Mouse (Mus musculus) forebrain, embryonic 11.5 days (tissue): Measurements from ENCODE around the gene Atl3. TPM values are rescaled to one million over a fixed set of nuclear protein-coding genes. Genes with fewer than 3 reads are reported as not detected.

Experiments
- ATAC-seq: fragments of 200-750 bp; cut with Nextera tagmentation; replicated peaks from 2 replicates; pipeline ENCODE4 v1.8.0; 2017; ENCODE audit warnings: moderate TSS enrichment; ENCODE audit not compliant: low FRiP score
- DNase-seq: peaks from one replicate; pipeline ENCODE4 v3.0.0-alpha.2; 2017; ENCODE audit warnings: low spot score
- H3K27ac ChIP-seq: fragments of 300-500 bp; sonication (generic); 2 replicates; pipeline ENCODE4 v1.5.1; 2014; ENCODE audit warnings: low read depth, low read length
- H3K27me3 ChIP-seq: fragments of 300-500 bp; sonication (generic); 2 replicates; pipeline ENCODE4 v1.6.1; 2014; ENCODE audit warnings: mild to moderate bottlenecking, low read length, mixed read lengths; ENCODE audit not compliant: control insufficient read depth, insufficient read depth
- H3K36me3 ChIP-seq: fragments of 300-500 bp; sonication (generic); 2 replicates; pipeline ENCODE4 v1.6.1; 2014; ENCODE audit warnings: mild to moderate bottlenecking, low read length, moderate library complexity, mixed read lengths; ENCODE audit not compliant: control insufficient read depth, insufficient read depth
- H3K4me1 ChIP-seq: fragments of 300-500 bp; sonication (generic); replicated peaks from 2 replicates; pipeline ENCODE4 v1.6.1; 2014; ENCODE audit warnings: low read length, mixed read lengths; ENCODE audit not compliant: control insufficient read depth, insufficient read depth
- H3K4me2 ChIP-seq: fragments of 300-500 bp; sonication (generic); 2 replicates; pipeline ENCODE4 v1.6.1; 2014; ENCODE audit warnings: low read depth, mild to moderate bottlenecking, low read length, moderate library complexity, mixed read lengths; ENCODE audit not compliant: severe bottlenecking
- H3K4me3 ChIP-seq: fragments of 300-500 bp; sonication (generic); 2 replicates; pipeline ENCODE4 v1.5.1; 2014; ENCODE audit warnings: low read depth, low read length
- H3K9ac ChIP-seq: fragments of 300-500 bp; sonication (generic); 2 replicates; pipeline ENCODE4 v1.6.1; 2014; ENCODE audit warnings: low read length
- H3K9me3 ChIP-seq: fragments of 300-500 bp; sonication (generic); 2 replicates; pipeline ENCODE4 v1.6.1; 2016; ENCODE audit warnings: low read length, mixed read lengths; ENCODE audit not compliant: control insufficient read depth
- WGBS: fragments of 180-500 bp; shearing (Covaris S2); extraction: QIAGEN DNeasy Blood & Tissue Kit; methylation state at CpG from one replicate; pipeline ENCODE4 v1.1.7; 2014; 5-methylcytosine and 5-hydroxymethylcytosine counted together
- polyA plus RNA-seq: library from polyadenylated mRNA; unstranded; fragments of >200 nt; fragmentation: Nextera tagmentation; extraction: Ambion mirVana; gene quantifications from 2 replicates; pipeline ENCODE4 v1.2.1, GENCODE M21; 2014

Atl3 gene
- polyA plus RNA-seq, 1 experiment from 2014 or later = 10.3 TPM

DNA sequence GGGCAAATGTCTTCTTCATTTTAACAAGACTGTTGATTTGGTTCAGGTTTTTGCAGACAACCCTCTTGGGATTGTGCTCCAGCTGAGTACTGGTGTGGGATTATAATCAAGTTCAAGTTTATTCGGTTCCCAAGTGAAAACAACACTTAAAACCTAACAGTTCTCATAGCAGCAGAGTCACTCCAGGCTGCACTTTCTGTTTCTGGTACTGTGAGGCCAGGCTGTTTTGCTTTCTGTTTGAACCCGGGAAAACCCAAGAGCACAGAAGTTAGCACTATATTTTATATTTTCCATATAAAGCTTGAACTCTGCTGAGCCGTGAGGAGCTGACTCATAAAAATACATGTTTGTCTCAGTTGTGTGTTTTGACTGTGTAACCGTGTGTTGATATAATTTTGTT, 64.8 kb downstream of the Atl3 start:
- no peak overlapping the region for H3K9ac ChIP-seq
- ATAC-seq (no peak), DNase-seq (no peak)
- no peak overlapping the region for H3K27ac ChIP-seq
- peaks cover 2% of the 10 kb centered on the region; the same call in 1 of the 2 replicates for H3K4me1 ChIP-seq
- WGBS = 84% methylated on average over 4 of the region's 4 CpGs
- no peaks in the 10 kb centered on the region for H3K27me3 ChIP-seq
- no peaks in the 10 kb centered on the region for H3K9me3 ChIP-seq
- no peaks in the 10 kb centered on the region for H3K36me3 ChIP-seq
- no peak overlapping the region for H3K4me3 ChIP-seq
- H3K4me2 ChIP-seq = no peak overlapping the region

DNA sequence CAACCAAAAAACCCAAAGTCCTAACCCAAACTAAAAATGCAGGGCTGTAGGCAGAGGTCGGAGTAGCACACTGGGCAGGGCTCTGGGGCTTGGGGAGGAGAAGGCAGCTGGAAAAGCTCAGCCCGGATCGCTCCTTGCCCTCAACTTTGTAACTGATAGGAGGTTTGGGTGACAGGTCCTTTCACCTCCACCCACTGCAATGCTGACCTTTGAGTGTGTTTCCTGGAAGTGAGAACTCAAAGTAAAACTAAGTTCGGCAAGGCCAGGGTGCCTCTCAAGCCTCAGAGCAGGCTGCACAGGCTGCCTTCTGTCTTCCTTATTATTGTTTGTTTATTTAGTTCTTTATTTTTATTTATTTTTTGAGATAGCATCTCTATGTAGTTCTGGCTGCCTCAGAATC, 66.1 kb downstream of the Atl3 start:
- no peak for DNase-seq
- Histone ChIP-seq H3K9ac (no peak overlapping the region), H3K4me2 (no peak overlapping the region), H3K36me3 (no peaks in the 10 kb centered on the region), H3K4me3 (no peak overlapping the region), H3K27ac (no peak overlapping the region), H3K4me1 (peaks cover 2% of the 10 kb centered on the region; the same call in 1 of the 2 replicates), H3K27me3 (no peaks in the 10 kb centered on the region), H3K9me3 (no peaks in the 10 kb centered on the region)
- ATAC-seq = no peak
- 83% methylated on average over 4 of the region's 4 CpGs for WGBS

DNA sequence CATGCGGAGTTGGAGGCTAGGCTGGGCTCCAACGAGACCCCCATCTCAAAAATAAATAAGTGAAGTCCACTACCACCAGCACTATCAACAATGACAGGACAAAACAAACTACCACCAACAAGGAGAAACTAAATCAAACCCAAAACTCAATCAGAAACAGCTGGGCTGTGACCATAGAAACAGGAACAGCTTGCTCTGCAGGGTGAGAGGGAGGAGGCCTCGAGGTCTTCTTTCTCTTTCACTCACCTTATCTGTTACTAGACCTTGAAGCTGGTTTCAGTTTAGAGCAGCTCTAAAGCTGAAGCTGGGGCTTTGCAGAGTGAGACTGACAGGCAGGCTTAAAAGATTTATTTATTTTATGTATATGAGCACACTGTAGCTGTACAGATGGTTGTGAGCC, 67.6 kb downstream of the Atl3 start:
- peaks cover 2% of the 10 kb centered on the region; the same call in 1 of the 2 replicates for H3K4me1 ChIP-seq
- ATAC-seq (no peak), DNase-seq (no peak)
- H3K9ac ChIP-seq = no peak overlapping the region
- H3K27ac ChIP-seq = no peak overlapping the region
- H3K36me3 ChIP-seq = no peaks in the 10 kb centered on the region
- no peak overlapping the region for H3K4me3 ChIP-seq
- H3K27me3 ChIP-seq = no peaks in the 10 kb centered on the region
- H3K9me3 ChIP-seq = no peaks in the 10 kb centered on the region
- 76% methylated on average over 3 of the region's 3 CpGs for WGBS
- H3K4me2 ChIP-seq = no peak overlapping the region

DNA sequence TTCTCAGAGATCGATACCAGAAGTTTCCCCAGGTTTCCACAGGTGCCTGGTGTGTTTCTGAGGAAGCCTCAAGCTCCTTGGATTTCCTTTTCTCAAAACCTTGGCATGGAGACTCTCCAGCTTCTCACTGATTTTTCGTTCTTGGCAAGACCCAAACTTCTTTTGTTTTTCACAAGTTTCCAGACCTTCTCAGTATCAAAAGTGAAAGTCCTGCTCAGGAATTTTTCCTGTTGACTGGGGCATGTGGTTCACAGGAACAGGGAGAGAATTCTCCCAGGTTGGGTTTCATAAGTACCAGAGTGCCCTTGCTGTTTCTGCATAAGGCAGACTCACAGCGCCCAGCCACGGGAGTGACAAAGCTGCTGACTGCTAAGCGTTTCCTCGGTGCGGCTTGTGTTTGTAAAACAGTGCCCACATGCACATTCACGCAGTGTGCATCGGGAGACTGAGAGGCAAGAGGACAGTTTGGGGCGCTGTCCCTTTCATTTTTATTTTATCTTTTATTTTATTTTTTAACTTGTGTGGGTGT, 68.8 kb downstream of the Atl3 start:
- no peaks in the 10 kb centered on the region for H3K27me3 ChIP-seq
- H3K4me1 ChIP-seq = peaks cover 2% of the 10 kb centered on the region; the same call in 1 of the 2 replicates
- no peak for DNase-seq
- no peak overlapping the region for H3K4me2 ChIP-seq
- H3K27ac ChIP-seq = no peak overlapping the region
- no peak for ATAC-seq
- WGBS = 89% methylated on average over 10 of the region's 10 CpGs
- no peaks in the 10 kb centered on the region for H3K36me3 ChIP-seq
- H3K9me3 ChIP-seq = no peaks in the 10 kb centered on the region
- H3K9ac ChIP-seq = no peak overlapping the region
- no peak overlapping the region for H3K4me3 ChIP-seq

DNA sequence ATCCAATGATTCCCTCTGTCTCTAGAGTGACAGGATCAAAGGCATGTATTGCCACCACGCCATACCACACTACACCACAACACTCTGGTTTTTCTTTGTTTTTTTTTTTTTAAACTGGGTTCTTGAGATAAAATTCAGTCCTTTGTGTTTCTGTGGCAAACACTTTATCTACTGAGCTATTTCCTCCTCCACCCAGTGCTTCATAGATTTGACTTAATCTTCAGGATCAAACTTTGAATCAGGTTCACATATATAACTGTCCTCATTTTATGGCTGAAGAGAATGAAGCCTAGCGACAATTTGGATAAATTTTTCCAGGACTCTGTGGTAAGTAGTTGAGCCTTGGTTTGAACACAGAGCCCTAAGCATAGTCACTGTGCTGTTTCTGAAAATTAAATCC, 69.8 kb downstream of the Atl3 start:
- Histone ChIP-seq H3K9ac (no peak overlapping the region), H3K27ac (no peak overlapping the region), H3K36me3 (no peaks in the 10 kb centered on the region), H3K4me2 (no peak overlapping the region), H3K27me3 (no peaks in the 10 kb centered on the region), H3K9me3 (no peaks in the 10 kb centered on the region), H3K4me1 (no peaks in the 10 kb centered on the region), H3K4me3 (no peak overlapping the region)
- 82% methylated on average over 2 of the region's 2 CpGs for WGBS
- ATAC-seq (no peak), DNase-seq (no peak)

DNA sequence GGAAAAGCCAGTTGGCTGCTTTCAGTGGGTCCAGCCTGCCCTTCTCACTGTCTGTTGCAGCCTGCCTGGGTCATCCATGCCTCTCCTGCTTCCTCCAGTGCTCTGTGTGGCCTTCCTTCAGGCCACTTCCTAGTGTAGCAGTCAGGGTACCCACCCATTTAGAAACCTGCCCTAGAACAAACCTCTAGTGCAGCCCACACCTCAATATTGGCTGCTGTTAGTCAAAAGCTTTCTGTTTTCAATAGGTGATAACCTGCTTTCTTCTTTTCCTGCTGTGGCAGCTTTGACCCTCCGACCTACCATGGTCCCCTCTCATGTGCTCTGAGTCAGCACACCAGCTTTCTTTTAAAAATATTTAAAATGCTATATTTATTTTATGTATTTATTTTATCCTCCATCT, 70.6 kb downstream of the Atl3 start:
- Histone ChIP-seq H3K9ac (no peak overlapping the region), H3K4me2 (no peak overlapping the region), H3K27ac (no peak overlapping the region), H3K36me3 (no peaks in the 10 kb centered on the region), H3K4me1 (no peaks in the 10 kb centered on the region), H3K9me3 (no peaks in the 10 kb centered on the region), H3K4me3 (no peak overlapping the region), H3K27me3 (no peaks in the 10 kb centered on the region)
- 81% methylated on average over 1 of the region's 1 CpGs for WGBS
- DNase-seq (no peak), ATAC-seq (no peak)

DNA sequence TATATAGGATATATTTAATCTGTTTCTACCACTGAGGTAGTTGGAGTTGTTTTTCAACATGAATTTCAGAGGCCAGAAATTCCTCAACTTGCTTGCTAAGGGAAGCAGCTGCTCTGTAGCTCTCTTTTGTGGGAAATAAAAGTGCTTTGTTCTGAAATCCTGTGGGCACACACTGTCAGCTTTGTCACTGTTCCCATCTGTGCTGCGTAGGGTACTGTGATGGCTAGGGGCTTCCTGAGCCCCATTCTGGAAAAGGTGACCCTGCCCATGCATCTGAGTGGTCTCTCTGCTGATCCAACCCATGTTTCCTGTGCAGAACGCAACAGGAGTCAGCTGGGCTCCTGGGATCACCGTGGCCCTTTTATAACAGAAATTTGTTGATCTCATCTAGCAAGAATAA, 73.0 kb downstream of the Atl3 start:
- H3K9ac ChIP-seq = no peak overlapping the region
- ATAC-seq (no peak), DNase-seq (no peak)
- H3K27ac ChIP-seq = no peak overlapping the region
- no peak overlapping the region for H3K4me2 ChIP-seq
- H3K9me3 ChIP-seq = no peaks in the 10 kb centered on the region
- H3K4me3 ChIP-seq = no peak overlapping the region
- H3K27me3 ChIP-seq = no peaks in the 10 kb centered on the region
- WGBS = 77% methylated on average over 3 of the region's 3 CpGs
- no peaks in the 10 kb centered on the region for H3K4me1 ChIP-seq
- no peaks in the 10 kb centered on the region for H3K36me3 ChIP-seq

DNA sequence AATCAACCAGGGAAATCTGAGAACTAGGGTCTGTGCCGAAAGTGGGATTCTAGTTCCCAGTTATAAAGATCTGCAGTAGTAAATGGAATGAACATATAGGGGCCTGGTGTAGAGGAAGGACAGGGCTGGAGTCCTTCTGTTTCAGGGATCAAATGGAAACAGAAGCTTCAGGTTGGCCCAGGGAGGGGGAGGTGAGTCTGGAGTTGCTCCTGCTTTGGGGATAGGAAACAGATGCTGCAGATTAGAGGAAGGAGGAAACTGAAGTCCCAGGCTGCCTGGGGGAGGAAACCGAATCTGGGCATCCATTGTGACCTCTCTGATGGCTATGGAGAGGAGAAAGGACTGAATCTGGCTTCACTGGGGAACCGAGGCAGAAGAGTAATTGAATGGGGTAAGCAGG, 74.5 kb downstream of the Atl3 start:
- no peak overlapping the region for H3K4me3 ChIP-seq
- no peak overlapping the region for H3K9ac ChIP-seq
- DNase-seq (no peak), ATAC-seq (no peak)
- H3K9me3 ChIP-seq = no peaks in the 10 kb centered on the region
- 65% methylated on average over 3 of the region's 3 CpGs for WGBS
- no peaks in the 10 kb centered on the region for H3K27me3 ChIP-seq
- H3K4me1 ChIP-seq = no peaks in the 10 kb centered on the region
- H3K36me3 ChIP-seq = no peaks in the 10 kb centered on the region
- H3K27ac ChIP-seq = no peak overlapping the region
- no peak overlapping the region for H3K4me2 ChIP-seq

DNA sequence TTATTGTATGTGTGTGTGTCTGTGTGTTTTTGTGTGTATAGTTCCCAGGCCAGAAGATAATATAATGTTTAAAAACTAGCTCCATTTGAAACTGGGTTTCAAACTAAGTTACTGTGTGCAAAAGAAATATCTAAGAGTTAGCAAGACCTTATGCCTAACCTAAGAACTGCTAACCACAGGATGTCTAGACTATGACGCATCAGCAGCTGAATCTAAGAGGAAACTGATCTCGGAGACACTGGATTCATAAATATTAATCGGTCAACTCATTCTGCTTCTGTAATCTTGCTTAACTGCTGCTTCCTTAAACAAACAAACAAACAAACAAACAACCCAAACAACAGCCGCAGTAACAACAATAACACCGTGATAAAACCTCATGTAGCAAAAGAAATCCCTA, 75.8 kb downstream of the Atl3 start:
- Histone ChIP-seq H3K4me3 (no peak overlapping the region), H3K27me3 (no peaks in the 10 kb centered on the region), H3K9me3 (no peaks in the 10 kb centered on the region)

More for the DNA sequence above, 75.8 kb downstream of the Atl3 start:
- Histone ChIP-seq H3K9ac (no peak overlapping the region), H3K4me2 (no peak overlapping the region), H3K4me1 (no peaks in the 10 kb centered on the region), H3K36me3 (no peaks in the 10 kb centered on the region), H3K27ac (no peak overlapping the region)
- ATAC-seq = no peak
- DNase-seq = no peak
- 88% methylated on average over 5 of the region's 5 CpGs for WGBS
